Mouse (Mus musculus) brain, embryonic 14.5 days (tissue): ENCODE measurements at regions not wholly inside any gene's neighbourhood (a gene's known extent, or its start where the extent isn't known, plus 50 kb on each side); places are given as distances from the start of the nearest gene placed in this dataset.

ENCODE experiments used
- CTCF ChIP-seq: fragments of 200-500 bp; IDR thresholded peaks from 2 replicates; pipeline ENCODE4 v1.5.1; 2012; ENCODE audit warnings: inconsistent platforms, mild to moderate bottlenecking, moderate library complexity, borderline replicate concordance; ENCODE audit not compliant: insufficient read depth, insufficient read length; ENCODE audit errors: extremely low read depth
- POLR2A ChIP-seq: fragments of 200-500 bp; IDR thresholded peaks from 2 replicates; pipeline ENCODE4 v1.6.1; 2012; ENCODE audit warnings: mild to moderate bottlenecking, inconsistent platforms, borderline replicate concordance; ENCODE audit not compliant: poor library complexity, insufficient read depth, insufficient read length, severe bottlenecking; ENCODE audit errors: extremely low read depth

DNA sequence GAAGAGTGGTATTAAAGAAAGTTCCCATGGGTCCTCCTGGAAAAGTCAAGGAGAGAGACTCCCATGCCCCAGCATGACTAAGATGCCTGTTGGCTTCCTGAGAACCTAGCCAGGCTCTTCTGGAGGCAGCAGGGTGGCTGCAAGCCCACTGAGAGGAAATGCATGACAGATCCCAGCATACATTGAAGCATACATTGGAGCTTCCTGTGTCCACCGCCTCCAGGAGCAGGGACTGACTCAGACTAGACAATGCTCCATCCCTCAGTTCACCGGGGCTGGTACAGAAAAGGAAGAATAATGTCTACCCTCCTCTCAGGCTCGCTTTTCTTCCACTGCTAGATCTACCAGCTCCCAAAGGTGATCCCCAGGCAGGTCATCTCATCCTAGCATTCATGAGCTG lies 104.7 kb upstream of the Zfp703 start:
- no peak for TF ChIP-seq CTCF
- TF ChIP-seq POLR2A = no peak
